Mouse (Mus musculus) heart, embryonic 13.5 days (tissue): ENCODE measurements around the gene D7Ertd443e. TPM values are rescaled to one million over a fixed set of nuclear protein-coding genes. Genes with fewer than 3 reads are reported as not detected.

Source experiments
- ATAC-seq: fragments of 200-750 bp; cut with Nextera tagmentation; 2 replicates; pipeline ENCODE4 v1.8.0; 2017; ENCODE audit warnings: moderate TSS enrichment; ENCODE audit not compliant: insufficient number of reproducible peaks, low FRiP score, low TSS enrichment; ENCODE audit errors: extremely low read depth
- H3K27ac ChIP-seq: fragments of 300-500 bp; sonication (generic); replicated peaks from 2 replicates; pipeline ENCODE4 v1.5.1; 2015; ENCODE audit warnings: moderate library complexity, mild to moderate bottlenecking, inconsistent platforms
- H3K27me3 ChIP-seq: fragments of 300-500 bp; sonication (generic); replicated peaks from 2 replicates; pipeline ENCODE4 v1.6.1; 2015; ENCODE audit warnings: mild to moderate bottlenecking, inconsistent platforms
- H3K36me3 ChIP-seq: fragments of 300-500 bp; sonication (generic); 2 replicates; pipeline ENCODE4 v1.6.1; 2015; ENCODE audit warnings: mild to moderate bottlenecking, inconsistent platforms
- H3K4me1 ChIP-seq: fragments of 300-500 bp; sonication (generic); 2 replicates; pipeline ENCODE4 v1.6.1; 2015; ENCODE audit warnings: inconsistent platforms
- H3K4me2 ChIP-seq: fragments of 300-500 bp; sonication (generic); 2 replicates; pipeline ENCODE4 v1.6.1; 2015; ENCODE audit warnings: inconsistent platforms, mild to moderate bottlenecking, moderate library complexity
- H3K4me3 ChIP-seq: fragments of 300-500 bp; sonication (generic); 2 replicates; pipeline ENCODE4 v1.5.1; 2015; ENCODE audit warnings: moderate library complexity, mild to moderate bottlenecking, inconsistent platforms
- H3K9ac ChIP-seq: fragments of 300-500 bp; sonication (generic); 2 replicates; pipeline ENCODE4 v1.6.1; 2015; ENCODE audit warnings: inconsistent platforms, mild to moderate bottlenecking, moderate library complexity
- H3K9me3 ChIP-seq: fragments of 300-500 bp; sonication (generic); 2 replicates; pipeline ENCODE4 v1.6.1; 2016; ENCODE audit warnings: inconsistent platforms
- WGBS: fragments of 180-500 bp; shearing (Covaris S2); methylation state at CpG from one replicate; pipeline ENCODE4 v1.1.7; 2015; ENCODE audit warnings: mixed read lengths; 5-methylcytosine and 5-hydroxymethylcytosine counted together
- polyA plus RNA-seq: library from polyadenylated mRNA; unstranded; fragments of >200 nt; fragmentation: Nextera tagmentation; extraction: Ambion mirVana; gene quantifications from 2 replicates; pipeline ENCODE4 v1.2.1, GENCODE M21; 2015

D7Ertd443e gene
- polyA plus RNA-seq, 1 experiment from 2014 or later, result 0.24 TPM

- H3K4me2 ChIP-seq, result peak overlapping the region; percentile 27
- peak overlapping the region; percentile 56; the same call in 1 of the 2 replicates for H3K27ac ChIP-seq
- no peaks in the 10 kb centered on the region for H3K36me3 ChIP-seq
- H3K27me3 ChIP-seq, result no peaks in the 10 kb centered on the region
- no peak overlapping the region for H3K4me3 ChIP-seq
- WGBS, result 28% methylated on average over 6 of the region's 6 CpGs
- no peaks in the 10 kb centered on the region for H3K9me3 ChIP-seq
- H3K4me1 ChIP-seq, result peaks cover 24% of the 10 kb centered on the region
- no peak overlapping the region for H3K9ac ChIP-seq
- no peak for ATAC-seq
Observed at GRCm38 (mm10) chr7:134287570-134288222, 97.8 kb downstream of the D7Ertd443e start.

GRCm38 (mm10) chr7:134272956-134273355, 112.5 kb downstream of the D7Ertd443e start:
- Histone ChIP-seq H3K27me3 (no peaks in the 10 kb centered on the region), H3K9ac (no peak overlapping the region), H3K36me3 (no peaks in the 10 kb centered on the region), H3K9me3 (0 out of 2 replicates have a peak, but pooled peaks cover 5% of the 10 kb centered on the region), H3K4me3 (no peak overlapping the region), H3K27ac (no peak overlapping the region), H3K4me2 (no peak overlapping the region), H3K4me1 (no peaks in the 10 kb centered on the region)
- 80% methylated on average over 5 of the region's 5 CpGs for WGBS
- ATAC-seq, result no peak

- Histone ChIP-seq H3K27ac (no peak overlapping the region), H3K27me3 (no peaks in the 10 kb centered on the region), H3K4me2 (no peak overlapping the region), H3K9ac (no peak overlapping the region), H3K4me1 (no peaks in the 10 kb centered on the region), H3K36me3 (no peaks in the 10 kb centered on the region), H3K9me3 (0 out of 2 replicates have a peak, but pooled peaks cover 5% of the 10 kb centered on the region), H3K4me3 (no peak overlapping the region)
- 73% methylated on average over 4 of the region's 4 CpGs for WGBS
- no peak for ATAC-seq
Observed at GRCm38 (mm10) chr7:134272421-134272820, 113.0 kb downstream of the D7Ertd443e start.

- WGBS, result 75% methylated on average over 4 of the region's 4 CpGs
- Histone ChIP-seq H3K27ac (no peak overlapping the region), H3K4me1 (peaks cover 15% of the 10 kb centered on the region), H3K36me3 (no peaks in the 10 kb centered on the region), H3K27me3 (no peaks in the 10 kb centered on the region), H3K4me2 (no peak overlapping the region), H3K9ac (no peak overlapping the region), H3K9me3 (no peaks in the 10 kb centered on the region), H3K4me3 (no peak overlapping the region)
- ATAC-seq, result no peak
Observed at GRCm38 (mm10) chr7:134265783-134266182, 119.7 kb downstream of the D7Ertd443e start.

- Histone ChIP-seq H3K4me3 (no peak overlapping the region), H3K27me3 (no peaks in the 10 kb centered on the region), H3K4me1 (peaks cover 15% of the 10 kb centered on the region), H3K9me3 (no peaks in the 10 kb centered on the region), H3K4me2 (no peak overlapping the region), H3K9ac (no peak overlapping the region), H3K27ac (no peak overlapping the region), H3K36me3 (no peaks in the 10 kb centered on the region)
- 0 out of 2 replicates have a peak, but pooled peaks have one; percentile 37 for ATAC-seq
- 41% methylated on average over 4 of the region's 4 CpGs for WGBS
Observed at GRCm38 (mm10) chr7:134263146-134263906, 122.1 kb downstream of the D7Ertd443e start.

- H3K4me3 ChIP-seq, result no peak overlapping the region
- no peak overlapping the region for H3K9ac ChIP-seq
- H3K4me2 ChIP-seq, result no peak overlapping the region
- H3K4me1 ChIP-seq, result peaks cover 15% of the 10 kb centered on the region
- no peaks in the 10 kb centered on the region for H3K36me3 ChIP-seq
- 38% methylated on average over 4 of the region's 4 CpGs for WGBS
- H3K27ac ChIP-seq, result peak overlapping the region; percentile 36; the same call in 1 of the 2 replicates
- ATAC-seq, result no peak
- no peaks in the 10 kb centered on the region for H3K27me3 ChIP-seq
- H3K9me3 ChIP-seq, result no peaks in the 10 kb centered on the region
Observed at GRCm38 (mm10) chr7:134261003-134261701, 124.3 kb downstream of the D7Ertd443e start.

- Histone ChIP-seq H3K27ac (no peak overlapping the region), H3K27me3 (no peaks in the 10 kb centered on the region), H3K9me3 (no peaks in the 10 kb centered on the region), H3K36me3 (no peaks in the 10 kb centered on the region), H3K4me1 (no peaks in the 10 kb centered on the region), H3K4me2 (no peak overlapping the region), H3K4me3 (no peak overlapping the region), H3K9ac (no peak overlapping the region)
- ATAC-seq, result no peak
- 73% methylated on average over 7 of the region's 7 CpGs for WGBS
Observed at GRCm38 (mm10) chr7:134250273-134250870, 135.1 kb downstream of the D7Ertd443e start.

- Histone ChIP-seq H3K36me3 (no peaks in the 10 kb centered on the region), H3K4me1 (no peaks in the 10 kb centered on the region), H3K27ac (no peak overlapping the region), H3K27me3 (no peaks in the 10 kb centered on the region), H3K9me3 (no peaks in the 10 kb centered on the region), H3K9ac (no peak overlapping the region), H3K4me2 (no peak overlapping the region), H3K4me3 (no peak overlapping the region)
- 87% methylated on average over 2 of the region's 2 CpGs for WGBS
- no peak for ATAC-seq
Observed at GRCm38 (mm10) chr7:134248041-134248440, 137.4 kb downstream of the D7Ertd443e start.

GRCm38 (mm10) chr7:134246624-134247023, 138.8 kb downstream of the D7Ertd443e start:
- Histone ChIP-seq H3K9me3 (no peaks in the 10 kb centered on the region), H3K9ac (no peak overlapping the region), H3K4me2 (no peak overlapping the region), H3K27ac (no peak overlapping the region), H3K27me3 (no peaks in the 10 kb centered on the region), H3K4me1 (no peaks in the 10 kb centered on the region), H3K4me3 (no peak overlapping the region), H3K36me3 (no peaks in the 10 kb centered on the region)
- 40% methylated on average over 5 of the region's 5 CpGs for WGBS
- ATAC-seq, result no peak

- H3K36me3 ChIP-seq, result no peaks in the 10 kb centered on the region
- H3K4me3 ChIP-seq, result no peak overlapping the region
- no peaks in the 10 kb centered on the region for H3K9me3 ChIP-seq
- 70% methylated on average over 1 of the region's 1 CpGs for WGBS
- H3K27me3 ChIP-seq, result no peaks in the 10 kb centered on the region
- no peak overlapping the region for H3K27ac ChIP-seq
- H3K4me2 ChIP-seq, result no peak overlapping the region
- no peak overlapping the region for H3K9ac ChIP-seq
- ATAC-seq, result no peak
- no peaks in the 10 kb centered on the region for H3K4me1 ChIP-seq
Observed at GRCm38 (mm10) chr7:134242773-134243172, 142.7 kb downstream of the D7Ertd443e start.

GRCm38 (mm10) chr7:134241212-134241611, 144.2 kb downstream of the D7Ertd443e start:
- WGBS, result 58% methylated on average over 4 of the region's 4 CpGs
- ATAC-seq, result no peak
- Histone ChIP-seq H3K4me1 (no peaks in the 10 kb centered on the region), H3K27me3 (no peaks in the 10 kb centered on the region), H3K4me3 (no peak overlapping the region), H3K9me3 (no peaks in the 10 kb centered on the region), H3K9ac (no peak overlapping the region), H3K4me2 (no peak overlapping the region), H3K27ac (no peak overlapping the region), H3K36me3 (no peaks in the 10 kb centered on the region)
